Mouse (Mus musculus): ENCODE data around the gene Cacna1d.

Gene Cacna1d

GRCm38 (mm10) chr14:30097239-30097638, 394.0 kb downstream of the Cacna1d start:
- DNase-seq (ENCODE audit: low spot score in 2 of 2), result no peak

GRCm38 (mm10) chr14:30092426-30092825, 398.8 kb downstream of the Cacna1d start:
- no peak for DNase-seq (ENCODE audit: low spot score in 2 of 2)

- no peak for DNase-seq (ENCODE audit: low spot score in 2 of 2)
These were observed 399.2 kb downstream of the Cacna1d start for GRCm38 (mm10) chr14:30092021-30092420.

- DNase-seq (ENCODE audit: low spot score in 2 of 2), result no peak
These were observed 411.5 kb downstream of the Cacna1d start for GRCm38 (mm10) chr14:30079729-30080128.

GRCm38 (mm10) chr14:30078115-30078808, 413.0 kb downstream of the Cacna1d start:
- no peak for DNase-seq (ENCODE audit: low spot score in 2 of 2)

- DNase-seq (ENCODE audit: low spot score in 2 of 2), result no peak
These were observed 415.9 kb downstream of the Cacna1d start for GRCm38 (mm10) chr14:30075268-30075887.

GRCm38 (mm10) chr14:30068566-30068965, 422.7 kb downstream of the Cacna1d start:
- no peak for DNase-seq (ENCODE audit: low spot score in 2 of 2)

GRCm38 (mm10) chr14:30066752-30067151, 424.5 kb downstream of the Cacna1d start:
- DNase-seq (ENCODE audit: low spot score in 2 of 2), result no peak

- DNase-seq (ENCODE audit: low spot score in 2 of 2), result no peak
These were observed 426.4 kb downstream of the Cacna1d start for GRCm38 (mm10) chr14:30064864-30065263.

GRCm38 (mm10) chr14:30056031-30056766, 435.1 kb downstream of the Cacna1d start:
- no peak for DNase-seq (ENCODE audit: low spot score in 2 of 2)

- no peak for DNase-seq (ENCODE audit: low spot score in 2 of 2)
These were observed 436.3 kb downstream of the Cacna1d start for GRCm38 (mm10) chr14:30054922-30055321.

- DNase-seq (ENCODE audit: low spot score in 2 of 2), result no peak
These were observed 441.0 kb downstream of the Cacna1d start for GRCm38 (mm10) chr14:30050280-30050679.

- DNase-seq (ENCODE audit: low spot score in 2 of 2), result no peak
These were observed 443.2 kb downstream of the Cacna1d start for GRCm38 (mm10) chr14:30048049-30048448.

- no peak for DNase-seq (ENCODE audit: low spot score in 2 of 2)
These were observed 444.3 kb downstream of the Cacna1d start for GRCm38 (mm10) chr14:30046976-30047375.

GRCm38 (mm10) chr14:30045704-30046220, 445.5 kb downstream of the Cacna1d start:
- no peak for DNase-seq (ENCODE audit: low spot score in 2 of 2)

- no peak for DNase-seq (ENCODE audit: low spot score in 2 of 2)
These were observed 446.0 kb downstream of the Cacna1d start for GRCm38 (mm10) chr14:30045239-30045638.

GRCm38 (mm10) chr14:30043356-30043940, 447.8 kb downstream of the Cacna1d start:
- DNase-seq (ENCODE audit: low spot score in 2 of 2), result no peak

GRCm38 (mm10) chr14:30041836-30042235, 449.4 kb downstream of the Cacna1d start:
- no peak for DNase-seq (ENCODE audit: low spot score in 2 of 2)

- no peak for DNase-seq (ENCODE audit: low spot score in 2 of 2)
These were observed 451.8 kb downstream of the Cacna1d start for GRCm38 (mm10) chr14:30039413-30039812.

- DNase-seq (ENCODE audit: low spot score in 2 of 2), result no peak
These were observed 452.8 kb downstream of the Cacna1d start for GRCm38 (mm10) chr14:30038431-30038830.

GRCm38 (mm10) chr14:30033405-30033804, 457.9 kb downstream of the Cacna1d start:
- DNase-seq (ENCODE audit: low spot score in 2 of 2), result no peak

GRCm38 (mm10) chr14:30027378-30027777, 463.9 kb downstream of the Cacna1d start:
- DNase-seq (ENCODE audit: low spot score in 2 of 2), result no peak

Measured in left cerebral cortex, adult 9 months (tissue).